Mouse (Mus musculus) kidney, adult 2 months (tissue): ENCODE measurements around the gene Agap3. TPM values are rescaled to one million over a fixed set of nuclear protein-coding genes. Genes with fewer than 3 reads are reported as not detected.

ENCODE experiments used
- DNase-seq: peaks from one replicate; pipeline ENCODE4 v3.0.0; 2021
- H3K27ac ChIP-seq: fragments of 200-500 bp; 2 replicates; pipeline ENCODE4 v1.5.1; 2012; ENCODE audit warnings: low read depth, low read length, control low read depth, inconsistent platforms; ENCODE audit not compliant: insufficient read depth
- H3K27me3 ChIP-seq: fragments of 200-500 bp; replicated peaks from 2 replicates; pipeline ENCODE4 v1.6.1; 2012; ENCODE audit warnings: mild to moderate bottlenecking, moderate library complexity, low read length, inconsistent platforms; ENCODE audit not compliant: control insufficient read depth, insufficient read depth
- H3K36me3 ChIP-seq: fragments of 200-500 bp; 2 replicates; pipeline ENCODE4 v1.6.1; 2012; ENCODE audit warnings: mild to moderate bottlenecking, moderate library complexity, low read length, inconsistent platforms; ENCODE audit not compliant: control insufficient read depth, insufficient read depth
- H3K4me1 ChIP-seq: fragments of 200-500 bp; 2 replicates; pipeline ENCODE4 v1.6.1; 2011; ENCODE audit warnings: low read length; ENCODE audit not compliant: control insufficient read depth, insufficient read depth
- H3K4me3 ChIP-seq: fragments of 200-500 bp; 2 replicates; pipeline ENCODE4 v1.5.1; 2011; ENCODE audit warnings: mild to moderate bottlenecking, low read depth, low read length, control low read depth; ENCODE audit not compliant: insufficient read depth
- CTCF ChIP-seq: fragments of 200-500 bp; conservative IDR thresholded peaks from 2 replicates; pipeline ENCODE4 v1.5.1; 2011; ENCODE audit warnings: low read depth, mild to moderate bottlenecking, control low read depth, low read length, moderate library complexity, mixed read lengths; ENCODE audit not compliant: insufficient read depth, insufficient read length
- POLR2A ChIP-seq: fragments of 200-500 bp; IDR thresholded peaks from one replicate; pipeline ENCODE4 v1.6.1; 2011; ENCODE audit warnings: low read depth, low read length, control low read depth
- WGBS: fragments of 180-500 bp; shearing (Covaris S2); methylation state at CpG from one replicate; pipeline ENCODE4 v1.1.7; 2018; 5-methylcytosine and 5-hydroxymethylcytosine counted together
- polyA plus RNA-seq: library from polyadenylated mRNA; depleted of rRNA; stranded (reverse); fragments of >200 nt; gene quantifications from 2 replicates; pipeline ENCODE4 v1.2.3, GENCODE M21; 2012

Gene Agap3
- polyA plus RNA-seq, 1 experiment = 62.3 TPM

- H3K4me3 ChIP-seq = no peak overlapping the region
- peaks cover 6% of the 10 kb centered on the region for H3K4me1 ChIP-seq
- H3K27ac ChIP-seq = no peak overlapping the region
- no peak for DNase-seq
- 78% methylated on average over 7 of the region's 7 CpGs for whole genome bisulfite sequencing
- H3K27me3 ChIP-seq = no peaks in the 10 kb centered on the region
- no peaks in the 10 kb centered on the region for H3K36me3 ChIP-seq
- TF ChIP-seq CTCF (no peak), POLR2A (no peak)
Observed at GRCm38 (mm10) chr5:24455613-24456012, 3.6 kb downstream of the Agap3 start.

DNA sequence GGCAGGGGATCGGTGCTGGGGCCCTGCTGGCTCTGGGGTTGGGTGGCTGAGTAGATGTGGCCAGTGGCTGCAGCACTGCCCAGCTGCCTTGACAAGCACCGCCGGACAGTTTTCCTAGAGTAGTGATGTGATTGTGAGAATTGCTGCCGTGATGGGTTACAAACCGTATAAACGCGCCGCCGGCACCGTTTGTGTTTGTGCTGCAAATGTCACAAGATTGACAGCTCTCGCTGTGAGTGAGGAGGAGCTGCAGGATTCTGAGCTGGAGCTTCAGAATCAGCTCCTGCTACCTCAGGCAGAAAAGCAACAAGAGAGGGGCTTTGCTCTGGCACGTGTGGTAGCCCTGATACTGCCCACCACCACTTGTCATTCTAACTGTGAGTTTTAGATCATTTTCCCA, 14.8 kb downstream of the Agap3 start:
- H3K36me3 ChIP-seq = no peaks in the 10 kb centered on the region
- no peak overlapping the region for H3K4me3 ChIP-seq
- H3K27me3 ChIP-seq = no peaks in the 10 kb centered on the region
- TF ChIP-seq CTCF (no peak), POLR2A (no peak)
- peaks cover 9% of the 10 kb centered on the region for H3K4me1 ChIP-seq
- DNase-seq = no peak
- WGBS = 77% methylated on average over 12 of the region's 12 CpGs
- H3K27ac ChIP-seq = no peak overlapping the region

DNA sequence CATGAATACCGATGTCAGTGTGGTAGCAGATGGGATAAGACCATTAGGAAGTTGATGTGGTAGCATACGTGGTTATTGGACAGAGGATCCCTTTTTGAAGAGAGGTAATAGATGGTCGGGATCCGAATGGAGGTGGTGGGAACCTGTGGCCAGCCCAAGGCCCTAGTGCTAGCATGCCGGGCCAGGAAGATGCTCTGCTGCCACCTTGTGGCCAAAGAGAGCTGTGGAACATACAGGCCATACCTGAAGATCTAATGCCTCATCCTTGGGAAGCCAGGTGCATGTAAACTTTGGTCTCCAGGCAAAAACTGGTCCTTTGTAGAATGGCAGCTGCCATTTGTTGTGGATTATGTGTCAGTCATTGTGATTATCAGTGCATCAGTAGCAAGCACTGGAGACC, 18.6 kb downstream of the Agap3 start:
- WGBS = 13% methylated on average over 5 of the region's 5 CpGs

GRCm38 (mm10) chr5:24472884-24473619, 21.1 kb downstream of the Agap3 start:
- peak; percentile 25 for DNase-seq
- no peak for TF ChIP-seq CTCF
- no peak for TF ChIP-seq POLR2A
- no peaks in the 10 kb centered on the region for H3K27me3 ChIP-seq
- H3K4me3 ChIP-seq = no peak overlapping the region
- H3K36me3 ChIP-seq = no peaks in the 10 kb centered on the region; the same call in 1 of the 2 replicates
- WGBS = 57% methylated on average over 7 of the region's 7 CpGs
- peaks cover 3% of the 10 kb centered on the region; the same call in 1 of the 2 replicates for H3K4me1 ChIP-seq
- no peak overlapping the region for H3K27ac ChIP-seq

More for the DNA sequence above, 18.6 kb downstream of the Agap3 start:
- no peak overlapping the region for H3K4me3 ChIP-seq
- no peaks in the 10 kb centered on the region for H3K36me3 ChIP-seq
- peak; percentile 84 for DNase-seq
- TF ChIP-seq POLR2A = no peak
- peak; percentile 96 for TF ChIP-seq CTCF
- no peak overlapping the region for H3K27ac ChIP-seq
- H3K27me3 ChIP-seq = no peaks in the 10 kb centered on the region
- H3K4me1 ChIP-seq = peaks cover 5% of the 10 kb centered on the region

GRCm38 (mm10) chr5:24474025-24474722, 22.2 kb downstream of the Agap3 start:
- Histone ChIP-seq H3K36me3 (no peaks in the 10 kb centered on the region; the same call in 1 of the 2 replicates), H3K4me1 (peaks cover 3% of the 10 kb centered on the region; the same call in 1 of the 2 replicates), H3K4me3 (peak overlapping the region; percentile 45; the same call in 1 of the 2 replicates), H3K27me3 (no peaks in the 10 kb centered on the region), H3K27ac (no peak overlapping the region)
- 17% methylated on average over 77 of the region's 77 CpGs for WGBS
- no peak for TF ChIP-seq CTCF
- TF ChIP-seq POLR2A = no peak
- DNase-seq = peak; percentile 17

DNA sequence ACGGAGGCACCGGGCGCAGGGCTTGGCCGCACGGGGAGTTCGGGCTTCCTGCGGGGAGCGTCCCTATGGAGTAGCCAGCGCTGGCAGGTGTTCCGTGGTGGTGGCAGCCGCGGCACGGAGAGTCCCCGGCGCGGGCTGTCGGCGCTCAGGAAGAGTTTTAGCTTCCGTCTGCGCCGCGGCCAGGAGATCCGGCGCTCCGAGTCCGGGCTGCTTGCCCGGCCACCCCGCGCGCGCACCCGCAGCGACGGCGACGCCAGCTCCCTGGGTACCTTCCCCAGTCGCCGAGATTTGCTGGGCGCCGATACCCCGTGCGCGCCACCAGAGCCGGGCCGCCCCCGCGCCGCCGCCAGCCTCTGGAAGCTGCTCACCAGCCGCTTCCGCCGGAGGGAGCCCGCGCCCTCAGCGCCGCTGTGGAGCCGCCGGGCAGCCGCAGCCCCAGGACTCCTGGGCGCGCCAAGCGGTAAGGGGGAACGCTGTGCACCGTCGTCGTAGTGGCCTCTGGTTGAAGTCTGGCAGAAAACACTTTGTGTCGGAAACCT, 22.8 kb downstream of the Agap3 start:
- WGBS = 11% methylated on average over 67 of the region's 67 CpGs

More for the DNA sequence above, 22.8 kb downstream of the Agap3 start:
- TF ChIP-seq POLR2A (no peak), CTCF (no peak)
- H3K36me3 ChIP-seq = no peaks in the 10 kb centered on the region; the same call in 1 of the 2 replicates
- DNase-seq = peak; percentile 51
- H3K4me3 ChIP-seq = peak overlapping the region; percentile 45; the same call in 1 of the 2 replicates
- no peak overlapping the region for H3K27ac ChIP-seq
- peaks cover 3% of the 10 kb centered on the region; the same call in 1 of the 2 replicates for H3K4me1 ChIP-seq
- H3K27me3 ChIP-seq = no peaks in the 10 kb centered on the region
